Mouse (Mus musculus) kidney, embryonic 15.5 days (tissue): ENCODE data around the gene Nhsl1. TPM values are rescaled to one million over a fixed set of nuclear protein-coding genes. Genes with fewer than 3 reads are reported as not detected.

Experiments used
- ATAC-seq: fragments of 200-750 bp; cut with Nextera tagmentation; replicated peaks from 2 replicates; pipeline ENCODE4 v1.8.0; 2017; ENCODE audit warnings: moderate TSS enrichment; ENCODE audit not compliant: low FRiP score
- H3K27ac ChIP-seq: fragments of 300-500 bp; sonication (generic); 2 replicates; pipeline ENCODE4 v1.5.1; 2015; ENCODE audit warnings: mild to moderate bottlenecking, inconsistent platforms
- H3K27me3 ChIP-seq: fragments of 300-500 bp; sonication (generic); 2 replicates; pipeline ENCODE4 v1.6.1; 2015; ENCODE audit warnings: inconsistent platforms
- H3K36me3 ChIP-seq: fragments of 300-500 bp; sonication (generic); 2 replicates; pipeline ENCODE4 v1.6.1; 2015; ENCODE audit warnings: inconsistent platforms
- H3K4me1 ChIP-seq: fragments of 300-500 bp; sonication (generic); 2 replicates; pipeline ENCODE4 v1.6.1; 2015; ENCODE audit warnings: inconsistent platforms
- H3K4me2 ChIP-seq: fragments of 300-500 bp; sonication (generic); 2 replicates; pipeline ENCODE4 v1.6.1; 2015; ENCODE audit warnings: moderate library complexity, mild to moderate bottlenecking, inconsistent platforms
- H3K4me3 ChIP-seq: fragments of 300-500 bp; sonication (generic); replicated peaks from 2 replicates; pipeline ENCODE4 v1.5.1; 2015; ENCODE audit warnings: mild to moderate bottlenecking, inconsistent platforms
- H3K9ac ChIP-seq: fragments of 300-500 bp; sonication (generic); 2 replicates; pipeline ENCODE4 v1.6.1; 2015; ENCODE audit warnings: mild to moderate bottlenecking, inconsistent platforms
- H3K9me3 ChIP-seq: fragments of 300-500 bp; sonication (generic); replicated peaks from 2 replicates; pipeline ENCODE4 v1.6.1; 2016; ENCODE audit warnings: inconsistent platforms
- WGBS: fragments of 180-500 bp; shearing (Covaris S2); methylation state at CpG from one replicate; pipeline ENCODE4 v1.1.7; 2015; ENCODE audit warnings: mixed read lengths; 5-methylcytosine and 5-hydroxymethylcytosine counted together
- polyA plus RNA-seq: library from polyadenylated mRNA; unstranded; fragments of >200 nt; fragmentation: Nextera tagmentation; extraction: Ambion mirVana; gene quantifications from 2 replicates; pipeline ENCODE4 v1.2.1, GENCODE M21; 2015

The Nhsl1 gene
- polyA plus RNA-seq, 1 experiment from 2014 or later, result 9.5 TPM

DNA sequence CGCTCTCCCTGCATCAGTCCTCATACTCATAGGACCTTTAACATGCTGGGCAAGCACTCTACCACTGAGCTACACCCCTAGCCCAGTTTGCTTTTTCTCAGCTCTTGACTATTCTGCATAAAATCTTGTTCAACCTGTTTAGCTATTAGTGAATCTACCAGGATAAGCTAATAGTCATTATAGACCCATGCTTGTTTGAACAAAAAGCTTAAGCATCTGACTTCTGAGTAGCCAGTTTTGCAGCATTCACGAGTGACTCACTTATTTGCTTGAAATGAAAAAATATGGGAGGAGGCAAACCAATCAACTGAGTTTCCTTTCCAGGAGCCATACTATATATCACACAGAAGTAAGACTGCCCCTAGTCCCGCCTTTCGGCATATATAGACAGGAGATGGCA, 32.0 kb downstream of the Nhsl1 start:
- H3K9me3 ChIP-seq, result no peaks in the 10 kb centered on the region
- H3K36me3 ChIP-seq, result no peaks in the 10 kb centered on the region
- H3K27me3 ChIP-seq, result no peaks in the 10 kb centered on the region
- WGBS, result 82% methylated on average over 4 of the region's 4 CpGs
- no peak for ATAC-seq
- H3K27ac ChIP-seq, result no peak overlapping the region
- no peak overlapping the region for H3K9ac ChIP-seq
- H3K4me2 ChIP-seq, result no peak overlapping the region
- 0 out of 2 replicates have a peak, but pooled peaks cover 6% of the 10 kb centered on the region for H3K4me1 ChIP-seq
- no peak overlapping the region for H3K4me3 ChIP-seq

DNA sequence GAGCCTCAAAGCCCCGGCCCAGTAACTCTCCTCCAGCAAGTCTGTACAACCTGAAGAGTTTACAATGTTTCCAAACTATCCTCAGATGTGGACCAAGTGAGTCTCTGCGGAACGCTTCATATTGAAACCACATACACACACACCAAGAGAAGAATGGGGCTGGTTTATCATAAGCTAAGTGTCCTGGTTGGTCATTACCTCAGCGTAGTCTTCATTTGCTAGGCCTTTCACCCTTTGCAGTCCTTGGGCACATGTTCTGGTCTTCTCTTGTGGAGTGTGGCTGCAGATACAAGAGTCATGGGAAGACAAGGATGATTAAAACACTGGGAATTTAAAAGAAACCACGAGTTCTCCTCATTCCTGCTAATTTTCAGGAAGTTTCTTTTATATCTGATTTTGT, 34.2 kb downstream of the Nhsl1 start:
- H3K4me1 ChIP-seq, result 0 out of 2 replicates have a peak, but pooled peaks cover 6% of the 10 kb centered on the region
- H3K27me3 ChIP-seq, result no peaks in the 10 kb centered on the region
- H3K9me3 ChIP-seq, result no peaks in the 10 kb centered on the region
- no peak overlapping the region for H3K4me3 ChIP-seq
- 0 out of 2 replicates have a peak, but pooled peaks have one; percentile 52 for ATAC-seq
- peak overlapping the region; percentile 45; the same call in 1 of the 2 replicates for H3K27ac ChIP-seq
- H3K4me2 ChIP-seq, result no peak overlapping the region
- WGBS, result 72% methylated on average over 5 of the region's 5 CpGs
- no peaks in the 10 kb centered on the region for H3K36me3 ChIP-seq
- H3K9ac ChIP-seq, result no peak overlapping the region

DNA sequence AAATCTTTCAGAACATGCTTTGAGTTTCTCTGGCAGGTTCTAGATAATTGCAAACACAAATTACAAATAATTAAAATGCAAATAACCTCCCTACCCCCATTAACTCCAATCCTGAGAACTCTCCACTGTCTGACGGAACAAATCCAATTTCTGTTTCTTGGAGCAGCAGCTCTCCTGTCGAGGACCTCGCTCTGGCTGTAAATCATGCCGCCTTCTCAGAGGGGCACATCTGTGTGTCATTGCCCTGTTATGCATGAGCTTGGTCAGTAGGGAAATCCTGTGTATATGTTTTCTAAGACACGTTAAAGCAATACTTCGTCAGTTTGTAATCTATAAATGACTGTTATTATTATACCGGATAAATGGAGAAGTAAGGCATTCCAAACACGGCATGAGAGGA, 35.3 kb downstream of the Nhsl1 start:
- no peak overlapping the region for H3K9ac ChIP-seq
- no peaks in the 10 kb centered on the region for H3K9me3 ChIP-seq
- H3K27ac ChIP-seq, result no peak overlapping the region
- no peaks in the 10 kb centered on the region for H3K36me3 ChIP-seq
- no peak overlapping the region for H3K4me3 ChIP-seq
- WGBS, result 63% methylated on average over 8 of the region's 8 CpGs
- 0 out of 2 replicates have a peak, but pooled peaks cover 6% of the 10 kb centered on the region for H3K4me1 ChIP-seq
- ATAC-seq, result no peak
- no peaks in the 10 kb centered on the region for H3K27me3 ChIP-seq
- no peak overlapping the region for H3K4me2 ChIP-seq

DNA sequence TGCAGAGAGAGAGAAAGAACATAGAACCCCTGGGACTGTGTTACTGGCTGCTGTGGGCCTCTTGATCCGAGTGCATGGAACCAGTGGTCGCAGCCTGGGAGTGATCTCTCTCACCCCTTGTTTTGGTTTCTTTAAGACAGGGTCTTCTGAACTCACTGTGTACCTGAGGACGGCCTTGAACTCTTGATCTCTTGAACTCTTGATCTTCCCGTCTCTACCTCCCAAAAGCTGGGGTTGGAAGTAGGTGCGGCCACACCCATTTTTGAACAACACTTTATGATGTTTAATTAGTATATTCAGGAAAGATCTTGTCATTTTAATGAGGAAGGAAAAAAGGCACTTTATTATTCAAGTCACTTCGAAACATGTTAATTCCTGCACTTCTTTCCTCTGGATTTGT, 37.7 kb downstream of the Nhsl1 start:
- H3K27me3 ChIP-seq, result no peaks in the 10 kb centered on the region
- 0 out of 2 replicates have a peak, but pooled peaks cover 6% of the 10 kb centered on the region for H3K4me1 ChIP-seq
- H3K27ac ChIP-seq, result no peak overlapping the region
- H3K4me2 ChIP-seq, result no peak overlapping the region
- H3K4me3 ChIP-seq, result no peak overlapping the region
- no peak overlapping the region for H3K9ac ChIP-seq
- no peaks in the 10 kb centered on the region for H3K9me3 ChIP-seq
- WGBS, result 81% methylated on average over 6 of the region's 6 CpGs
- ATAC-seq, result no peak
- no peaks in the 10 kb centered on the region for H3K36me3 ChIP-seq

DNA sequence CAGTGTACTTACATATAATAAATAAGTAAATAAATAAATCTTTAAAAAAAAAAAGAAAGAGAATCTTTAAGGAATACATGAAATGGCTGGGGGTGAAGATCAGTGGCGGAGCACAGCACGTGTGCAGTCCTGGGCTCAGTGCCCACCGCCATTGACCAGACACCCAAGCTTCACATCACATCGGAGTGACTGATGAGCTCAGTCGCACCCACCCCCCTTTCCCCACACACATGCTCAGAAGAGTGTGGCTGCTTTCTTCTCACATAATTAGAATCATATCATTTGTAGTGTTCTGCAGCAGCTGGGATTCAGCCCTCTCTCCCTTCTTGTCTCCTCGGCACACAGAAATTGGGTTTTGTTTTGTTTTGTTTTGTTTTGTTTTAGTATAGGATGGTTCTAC, 38.4 kb downstream of the Nhsl1 start:
- Histone ChIP-seq H3K4me2 (no peak overlapping the region), H3K27ac (no peak overlapping the region), H3K4me3 (no peak overlapping the region), H3K4me1 (0 out of 2 replicates have a peak, but pooled peaks cover 6% of the 10 kb centered on the region), H3K36me3 (no peaks in the 10 kb centered on the region), H3K27me3 (no peaks in the 10 kb centered on the region), H3K9me3 (no peaks in the 10 kb centered on the region), H3K9ac (no peak overlapping the region)
- ATAC-seq, result no peak
- WGBS, result 90% methylated on average over 6 of the region's 6 CpGs

DNA sequence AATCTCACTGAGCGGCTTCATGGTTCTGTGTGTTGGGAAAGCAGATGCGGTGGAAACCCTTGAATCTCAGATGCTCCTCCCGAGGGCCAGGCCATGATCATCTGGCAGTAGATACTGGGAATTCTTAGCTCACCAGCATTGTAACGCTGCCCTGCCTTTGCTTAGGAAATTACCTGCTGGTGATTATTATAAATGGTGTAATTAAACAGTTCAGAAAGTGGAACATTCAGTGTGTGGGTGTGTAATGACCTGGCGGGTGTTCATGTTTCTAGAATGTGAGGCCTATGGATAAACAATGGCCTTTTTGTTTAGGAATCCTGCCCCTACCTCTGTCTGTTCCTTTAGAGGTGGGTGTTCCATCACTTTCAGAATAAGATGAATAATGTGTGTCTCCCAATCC, 39.7 kb downstream of the Nhsl1 start:
- no peaks in the 10 kb centered on the region for H3K9me3 ChIP-seq
- no peaks in the 10 kb centered on the region for H3K27me3 ChIP-seq
- no peak overlapping the region for H3K9ac ChIP-seq
- H3K4me2 ChIP-seq, result no peak overlapping the region
- 73% methylated on average over 5 of the region's 5 CpGs for WGBS
- no peaks in the 10 kb centered on the region for H3K36me3 ChIP-seq
- H3K4me3 ChIP-seq, result no peak overlapping the region
- H3K27ac ChIP-seq, result no peak overlapping the region
- no peak; the same call in 1 of the 2 replicates for ATAC-seq
- H3K4me1 ChIP-seq, result 0 out of 2 replicates have a peak, but pooled peaks cover 1% of the 10 kb centered on the region

DNA sequence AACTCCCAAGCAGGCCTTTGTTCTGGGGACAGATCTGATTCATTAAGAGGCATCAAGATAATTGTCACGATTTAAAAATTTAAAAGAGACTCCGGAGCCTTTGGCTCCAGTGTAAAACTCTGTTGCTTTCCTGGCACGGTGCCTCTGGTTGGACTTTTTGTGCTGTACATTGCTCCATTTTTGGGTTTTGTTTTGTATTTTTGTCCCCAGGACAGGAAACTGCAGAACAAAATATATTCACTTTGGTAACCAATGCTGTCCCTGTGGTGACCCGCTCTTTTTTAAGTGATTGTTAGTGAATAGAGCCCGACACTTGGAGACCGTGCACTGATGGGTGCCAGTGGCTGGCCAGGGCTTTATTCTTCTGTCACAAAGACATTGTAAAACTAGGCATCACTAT, 41.4 kb downstream of the Nhsl1 start:
- Histone ChIP-seq H3K4me3 (no peak overlapping the region), H3K9me3 (0 out of 2 replicates have a peak, but pooled peaks cover 4% of the 10 kb centered on the region), H3K4me1 (no peaks in the 10 kb centered on the region), H3K36me3 (no peaks in the 10 kb centered on the region), H3K27ac (no peak overlapping the region), H3K9ac (no peak overlapping the region), H3K4me2 (no peak overlapping the region), H3K27me3 (no peaks in the 10 kb centered on the region)
- WGBS, result 87% methylated on average over 6 of the region's 6 CpGs
- no peak for ATAC-seq

DNA sequence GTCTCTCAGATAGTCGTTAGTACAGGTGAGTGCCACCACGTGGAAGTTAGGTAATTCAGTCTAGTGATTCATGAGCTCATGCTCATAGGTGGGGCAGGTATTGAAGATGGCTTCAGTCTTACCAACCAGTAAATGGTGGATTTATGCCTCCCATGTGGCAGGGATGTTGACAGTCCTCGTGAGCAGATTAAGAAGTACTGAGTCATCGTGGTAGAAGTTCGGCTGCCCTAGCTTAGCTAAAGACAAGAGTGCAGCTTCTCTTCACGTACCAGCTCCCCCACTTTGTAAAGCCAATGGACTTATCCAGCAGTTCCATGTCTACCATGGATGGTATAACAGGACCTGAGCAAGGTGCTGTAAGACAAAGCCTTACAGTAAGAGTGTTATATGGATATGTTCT, 46.6 kb downstream of the Nhsl1 start:
- H3K27me3 ChIP-seq, result no peaks in the 10 kb centered on the region
- WGBS, result 89% methylated on average over 6 of the region's 6 CpGs
- H3K9me3 ChIP-seq, result 0 out of 2 replicates have a peak, but pooled peaks cover 4% of the 10 kb centered on the region
- H3K9ac ChIP-seq, result no peak overlapping the region
- no peaks in the 10 kb centered on the region for H3K36me3 ChIP-seq
- no peak for ATAC-seq
- H3K4me3 ChIP-seq, result no peak overlapping the region
- H3K4me1 ChIP-seq, result peaks cover 3% of the 10 kb centered on the region
- no peak overlapping the region for H3K27ac ChIP-seq
- no peak overlapping the region for H3K4me2 ChIP-seq

DNA sequence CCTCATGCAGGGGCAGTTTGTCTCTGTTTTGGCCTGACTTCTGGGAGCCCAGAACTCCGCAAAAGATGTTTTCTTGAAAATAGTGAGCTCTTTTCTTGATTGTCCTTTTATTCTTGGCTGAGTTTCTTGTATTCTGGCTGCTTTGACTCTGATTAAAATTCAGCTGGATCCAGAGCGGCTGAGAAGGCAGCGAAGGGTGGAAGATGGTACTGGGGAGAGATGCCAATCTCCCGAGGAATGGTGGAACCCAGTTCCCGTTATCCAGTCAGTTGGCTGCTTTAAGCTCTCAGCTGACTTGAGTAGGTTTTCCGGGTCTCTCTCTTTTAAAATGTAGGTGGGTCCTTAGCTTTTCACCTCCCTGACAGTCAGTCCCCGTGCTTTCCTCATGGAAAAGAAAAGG, 47.9 kb downstream of the Nhsl1 start:
- Histone ChIP-seq H3K27me3 (no peaks in the 10 kb centered on the region), H3K36me3 (no peaks in the 10 kb centered on the region), H3K9ac (no peak overlapping the region), H3K4me3 (no peak overlapping the region), H3K4me2 (no peak overlapping the region), H3K9me3 (0 out of 2 replicates have a peak, but pooled peaks cover 4% of the 10 kb centered on the region), H3K27ac (no peak overlapping the region), H3K4me1 (peaks cover 13% of the 10 kb centered on the region)
- WGBS, result 73% methylated on average over 7 of the region's 7 CpGs
- no peak for ATAC-seq

DNA sequence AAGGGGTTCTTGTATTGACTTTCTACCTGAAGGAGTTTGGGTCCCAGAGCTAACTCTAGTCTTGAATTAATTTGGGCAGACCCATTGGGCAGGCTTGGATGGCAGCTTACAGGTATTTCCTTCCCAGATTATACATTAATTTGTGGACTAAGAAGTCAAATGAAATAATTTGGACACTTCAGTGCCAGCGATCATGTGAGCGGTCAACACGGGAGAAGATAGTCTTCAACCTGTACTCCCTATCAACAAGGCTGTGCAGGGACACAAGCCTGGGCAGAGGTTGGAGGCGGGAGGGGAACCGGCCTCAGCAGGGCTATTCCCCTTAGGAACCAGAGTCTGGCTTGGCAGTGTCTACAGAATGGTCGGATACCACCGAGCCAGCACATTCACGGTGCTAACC, 49.3 kb downstream of the Nhsl1 start:
- Histone ChIP-seq H3K4me3 (no peak overlapping the region), H3K27ac (no peak overlapping the region), H3K4me1 (peaks cover 17% of the 10 kb centered on the region), H3K36me3 (no peaks in the 10 kb centered on the region), H3K9me3 (0 out of 2 replicates have a peak, but pooled peaks cover 4% of the 10 kb centered on the region), H3K9ac (no peak overlapping the region), H3K4me2 (no peak overlapping the region), H3K27me3 (no peaks in the 10 kb centered on the region)
- 90% methylated on average over 8 of the region's 8 CpGs for WGBS
- no peak for ATAC-seq

DNA sequence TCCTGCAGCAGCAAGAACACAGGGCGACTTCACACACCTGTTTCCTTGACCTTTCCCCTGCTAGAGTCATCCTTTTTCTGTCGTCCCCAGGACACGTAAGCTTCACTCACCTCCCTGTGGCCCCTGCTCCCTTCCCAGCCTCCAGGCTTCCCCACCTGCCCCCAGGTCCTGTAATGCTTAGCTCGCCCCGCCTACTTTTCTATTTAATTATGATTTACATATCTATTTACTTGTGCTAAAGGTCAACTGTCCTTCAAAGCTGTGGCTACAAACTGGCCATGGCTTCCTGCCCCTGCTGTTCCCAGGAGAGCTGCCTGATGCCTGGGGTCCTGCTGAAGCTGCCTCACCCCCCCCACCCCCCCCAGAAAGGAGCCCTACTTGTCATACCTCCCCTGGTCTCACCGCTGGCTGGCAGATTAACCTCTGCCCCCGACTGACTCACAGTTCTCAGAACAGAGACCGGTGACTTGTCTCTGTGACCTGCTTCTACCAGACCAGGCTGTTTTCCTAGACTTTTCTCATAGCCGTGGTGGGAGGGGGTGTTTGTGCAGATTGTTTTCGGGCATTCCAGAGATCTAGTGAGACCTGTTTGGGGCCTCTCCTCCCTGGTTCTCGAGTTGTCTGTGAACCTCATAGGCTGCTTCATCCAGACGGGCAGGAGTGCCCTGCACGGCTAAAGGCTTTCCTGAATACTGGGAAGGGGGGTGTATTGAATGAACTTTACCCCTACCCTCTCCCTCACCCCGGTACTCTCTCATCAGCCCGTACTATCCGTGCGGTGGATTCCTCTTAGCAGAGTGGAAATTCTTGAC, 51.9 kb downstream of the Nhsl1 start:
- ATAC-seq, result peak; percentile 81
- Histone ChIP-seq H3K27me3 (no peaks in the 10 kb centered on the region), H3K27ac (peak overlapping the region; percentile 9), H3K9ac (no peak overlapping the region), H3K4me1 (peaks cover 17% of the 10 kb centered on the region), H3K4me2 (0 out of 2 replicates have a peak overlapping the region, but pooled peaks have one; percentile 12), H3K36me3 (no peaks in the 10 kb centered on the region), H3K9me3 (no peaks in the 10 kb centered on the region), H3K4me3 (no peak overlapping the region)
- 23% methylated on average over 17 of the region's 17 CpGs for whole genome bisulfite sequencing

DNA sequence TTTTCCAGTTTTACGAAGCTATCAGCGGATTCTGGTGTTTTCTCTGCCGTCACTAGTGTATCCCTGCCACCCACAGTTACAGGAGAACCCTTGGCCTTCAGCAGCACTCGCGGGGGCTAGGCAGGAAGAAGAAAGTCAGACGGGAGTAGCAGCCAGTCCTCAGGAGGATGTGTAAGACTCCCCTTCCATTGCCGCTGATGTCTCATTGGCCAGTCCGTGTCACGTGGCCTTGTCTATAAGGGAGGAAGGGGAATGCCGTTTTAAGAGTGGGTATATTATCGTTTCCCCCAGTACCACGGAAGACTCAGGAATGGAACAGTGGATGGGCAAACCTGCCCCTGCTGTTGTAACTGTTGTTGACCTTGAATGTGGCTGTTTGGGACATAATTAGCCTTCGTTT, 53.1 kb downstream of the Nhsl1 start:
- 53% methylated on average over 13 of the region's 13 CpGs for WGBS
- no peaks in the 10 kb centered on the region for H3K27me3 ChIP-seq
- no peaks in the 10 kb centered on the region for H3K36me3 ChIP-seq
- peaks cover 17% of the 10 kb centered on the region for H3K4me1 ChIP-seq
- ATAC-seq, result no peak; the same call in 1 of the 2 replicates
- H3K4me2 ChIP-seq, result 0 out of 2 replicates have a peak overlapping the region, but pooled peaks have one; percentile 5
- no peak overlapping the region for H3K27ac ChIP-seq
- no peak overlapping the region for H3K9ac ChIP-seq
- no peak overlapping the region for H3K4me3 ChIP-seq
- H3K9me3 ChIP-seq, result no peaks in the 10 kb centered on the region
